Mouse (Mus musculus) NIH3T3 (cell line): ENCODE measurements at regions not wholly inside any gene's neighbourhood (a gene's known extent, or its start where the extent isn't known, plus 50 kb on each side); places are given as distances from the start of the nearest gene placed in this dataset.

Source experiments
- DNase-seq: peaks from one replicate; pipeline ENCODE4 v3.0.0-alpha.2; 2012; ENCODE audit warnings: low read depth

GRCm38 (mm10) chr10:46333231-46333630, 755.6 kb downstream of the Hace1 start:
- no peak for DNase-seq

- no peak for DNase-seq
Observed at GRCm38 (mm10) chr10:46345315-46345714, 767.7 kb downstream of the Hace1 start.

GRCm38 (mm10) chr10:46349613-46350012, 772.0 kb downstream of the Hace1 start:
- DNase-seq, result no peak

GRCm38 (mm10) chr10:46350196-46350595, 772.6 kb downstream of the Hace1 start:
- no peak for DNase-seq

GRCm38 (mm10) chr10:46356775-46357174, 779.1 kb downstream of the Hace1 start:
- no peak for DNase-seq

GRCm38 (mm10) chr10:46373715-46374475, 796.3 kb downstream of the Hace1 start:
- DNase-seq, result no peak

- DNase-seq, result no peak
Observed at GRCm38 (mm10) chr10:46374646-46375045, 797.0 kb downstream of the Hace1 start.

- no peak for DNase-seq
Observed at GRCm38 (mm10) chr10:46397089-46397488, 819.5 kb downstream of the Hace1 start.

- DNase-seq, result no peak
Observed at GRCm38 (mm10) chr10:46403883-46404282, 826.3 kb downstream of the Hace1 start.
